Mouse (Mus musculus) neural tube, embryonic 14.5 days (tissue): Measurements from ENCODE around the gene Tmco1. TPM values are rescaled to one million over a fixed set of nuclear protein-coding genes. Genes with fewer than 3 reads are reported as not detected.
"Not testable (repeated sequence)": the region's sequence is repeated elsewhere in the genome, so short reads cannot be mapped to it uniquely, and the experiment has no call there.

Source experiments
- ATAC-seq: fragments of 200-750 bp; cut with Nextera tagmentation; 2 replicates; pipeline ENCODE4 v1.8.0; 2017; ENCODE audit warnings: low read depth, mild to moderate bottlenecking, moderate TSS enrichment, moderate library complexity
- H3K27ac ChIP-seq: fragments of 300-500 bp; sonication (generic); 2 replicates; pipeline ENCODE4 v1.5.1; 2014; ENCODE audit warnings: low read depth, mild to moderate bottlenecking, control low read depth, low read length, moderate library complexity, mixed read lengths
- H3K27me3 ChIP-seq: fragments of 300-500 bp; sonication (generic); 2 replicates; pipeline ENCODE4 v1.6.1; 2014; ENCODE audit warnings: low read length; ENCODE audit not compliant: control insufficient read depth, insufficient read depth
- H3K36me3 ChIP-seq: fragments of 300-500 bp; sonication (generic); 2 replicates; pipeline ENCODE4 v1.6.1; 2014; ENCODE audit warnings: low read length, mixed read lengths; ENCODE audit not compliant: control insufficient read depth, insufficient read depth
- H3K4me1 ChIP-seq: fragments of 300-500 bp; sonication (generic); 2 replicates; pipeline ENCODE4 v1.6.1; 2014; ENCODE audit warnings: low read length; ENCODE audit not compliant: control insufficient read depth, insufficient read depth
- H3K4me2 ChIP-seq: fragments of 300-500 bp; sonication (generic); 2 replicates; pipeline ENCODE4 v1.6.1; 2014; ENCODE audit warnings: mild to moderate bottlenecking, low read depth, low read length, control low read depth
- H3K4me3 ChIP-seq: fragments of 300-500 bp; sonication (generic); 2 replicates; pipeline ENCODE4 v1.5.1; 2014; ENCODE audit warnings: low read depth, low read length, control low read depth, mixed read lengths
- H3K9ac ChIP-seq: fragments of 300-500 bp; sonication (generic); replicated peaks from 2 replicates; pipeline ENCODE4 v1.6.1; 2014; ENCODE audit warnings: low read depth, mild to moderate bottlenecking, control low read depth, low read length, mixed read lengths
- H3K9me3 ChIP-seq: fragments of 300-500 bp; sonication (generic); 2 replicates; pipeline ENCODE4 v1.6.1; 2016; ENCODE audit warnings: low read length; ENCODE audit not compliant: control insufficient read depth
- WGBS: fragments of 180-500 bp; shearing (Covaris S2); extraction: QIAGEN DNeasy Blood & Tissue Kit; methylation state at CpG from one replicate; pipeline ENCODE4 v1.1.7; 2014; 5-methylcytosine and 5-hydroxymethylcytosine counted together
- polyA plus RNA-seq: library from polyadenylated mRNA; unstranded; fragments of >200 nt; fragmentation: Nextera tagmentation; extraction: Ambion mirVana; gene quantifications from 2 replicates; pipeline ENCODE4 v1.2.1, GENCODE M21; 2014

Gene Tmco1
- polyA plus RNA-seq, 1 experiment from 2014 or later, result 77.1 TPM

- Histone ChIP-seq H3K27me3 (peaks cover 4% of the 10 kb centered on the region; the same call in 1 of the 2 replicates), H3K36me3 (no peaks in the 10 kb centered on the region), H3K4me3 (no peak overlapping the region), H3K27ac (no peak overlapping the region), H3K9ac (no peak overlapping the region), H3K9me3 (no peaks in the 10 kb centered on the region), H3K4me2 (no peak overlapping the region), H3K4me1 (no peaks in the 10 kb centered on the region)
- WGBS, result 81% methylated on average over 9 of the region's 9 CpGs
- ATAC-seq, result no peak
Observed at GRCm38 (mm10) chr1:167339177-167339781, 31.1 kb downstream of the Tmco1 start.

GRCm38 (mm10) chr1:167340111-167340787, 32.1 kb downstream of the Tmco1 start:
- Histone ChIP-seq H3K4me1 (no peaks in the 10 kb centered on the region), H3K9ac (0 out of 2 replicates have a peak overlapping the region, but pooled peaks have one; percentile 34), H3K27ac (no peak overlapping the region), H3K27me3 (peaks cover 4% of the 10 kb centered on the region; the same call in 1 of the 2 replicates), H3K9me3 (no peaks in the 10 kb centered on the region), H3K4me3 (peak overlapping the region; percentile 39), H3K36me3 (no peaks in the 10 kb centered on the region), H3K4me2 (peak overlapping the region; percentile 61)
- 3% methylated on average over 47 of the region's 47 CpGs for WGBS
- peak; percentile 69; the same call in 1 of the 2 replicates for ATAC-seq

DNA sequence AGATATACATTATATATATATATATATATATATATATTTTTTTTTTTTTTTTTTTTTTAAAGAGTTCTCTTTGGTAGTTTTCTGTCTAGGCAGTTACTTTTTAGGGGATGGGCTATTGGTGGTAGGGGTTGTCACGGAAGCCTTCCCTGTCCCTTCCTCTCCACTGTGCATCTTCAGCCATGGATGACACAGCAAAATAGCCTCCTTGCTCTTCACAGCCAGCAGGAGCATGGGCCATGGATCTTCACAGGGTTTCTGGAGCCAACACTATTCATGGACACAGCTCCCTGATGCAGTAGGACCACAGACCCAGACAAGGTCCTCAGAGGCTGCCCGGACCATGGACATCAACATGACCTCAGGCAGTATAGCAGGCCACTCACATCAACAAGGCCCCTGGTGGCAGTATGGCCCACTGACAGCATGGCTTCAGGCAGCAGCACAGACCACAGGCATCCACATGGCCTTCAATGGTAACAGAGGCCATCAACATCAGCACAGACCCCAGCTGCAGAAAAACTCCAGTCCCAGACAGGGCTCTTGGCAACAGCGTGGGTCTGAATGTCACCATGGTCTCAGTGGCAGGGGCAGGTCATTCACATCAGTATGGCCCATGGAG, 32.8 kb downstream of the Tmco1 start:
- Histone ChIP-seq H3K9ac (no peak overlapping the region), H3K9me3 (no peaks in the 10 kb centered on the region), H3K36me3 (no peaks in the 10 kb centered on the region), H3K27ac (no peak overlapping the region), H3K4me3 (no peak overlapping the region), H3K27me3 (peaks cover 4% of the 10 kb centered on the region; the same call in 1 of the 2 replicates), H3K4me2 (no peak overlapping the region), H3K4me1 (no peaks in the 10 kb centered on the region)
- ATAC-seq, result no peak
- 95% methylated on average over 3 of the region's 3 CpGs for WGBS

DNA sequence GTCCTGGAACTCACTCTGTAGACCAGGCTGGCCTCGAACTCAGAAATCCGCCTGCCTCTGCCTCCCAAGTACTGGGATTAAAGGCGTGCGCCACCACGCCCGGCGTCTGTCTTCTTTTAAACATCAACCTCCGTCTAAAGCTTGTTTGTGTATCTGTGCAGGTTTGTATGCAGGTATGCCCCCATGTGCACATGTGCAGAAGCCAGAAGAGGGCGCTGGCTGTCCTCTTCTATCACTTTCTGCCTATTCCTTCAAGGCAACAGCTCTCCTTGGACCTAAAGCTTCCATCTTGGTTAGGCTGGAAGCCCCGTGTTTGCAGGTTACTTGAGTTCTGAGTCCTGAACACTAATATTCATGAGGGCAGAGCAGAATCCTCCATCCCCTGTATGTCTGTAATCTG, 34.7 kb downstream of the Tmco1 start:
- H3K27ac ChIP-seq, result no peak overlapping the region
- no peak overlapping the region for H3K4me2 ChIP-seq
- H3K4me1 ChIP-seq, result no peaks in the 10 kb centered on the region
- H3K27me3 ChIP-seq, result peaks cover 4% of the 10 kb centered on the region; the same call in 1 of the 2 replicates
- H3K36me3 ChIP-seq, result no peaks in the 10 kb centered on the region
- WGBS, result 93% methylated on average over 10 of the region's 10 CpGs
- H3K9me3 ChIP-seq, result no peaks in the 10 kb centered on the region
- ATAC-seq, result no peak
- no peak overlapping the region for H3K4me3 ChIP-seq
- H3K9ac ChIP-seq, result no peak overlapping the region

GRCm38 (mm10) chr1:167345994-167346520, 37.9 kb downstream of the Tmco1 start:
- H3K27me3 ChIP-seq, H3K9ac ChIP-seq, H3K36me3 ChIP-seq, H3K27ac ChIP-seq, H3K4me2 ChIP-seq, H3K4me1 ChIP-seq, H3K9me3 ChIP-seq, ATAC-seq, H3K4me3 ChIP-seq: not testable (repeated sequence)
- 94% methylated on average over 10 of the region's 10 CpGs for WGBS

DNA sequence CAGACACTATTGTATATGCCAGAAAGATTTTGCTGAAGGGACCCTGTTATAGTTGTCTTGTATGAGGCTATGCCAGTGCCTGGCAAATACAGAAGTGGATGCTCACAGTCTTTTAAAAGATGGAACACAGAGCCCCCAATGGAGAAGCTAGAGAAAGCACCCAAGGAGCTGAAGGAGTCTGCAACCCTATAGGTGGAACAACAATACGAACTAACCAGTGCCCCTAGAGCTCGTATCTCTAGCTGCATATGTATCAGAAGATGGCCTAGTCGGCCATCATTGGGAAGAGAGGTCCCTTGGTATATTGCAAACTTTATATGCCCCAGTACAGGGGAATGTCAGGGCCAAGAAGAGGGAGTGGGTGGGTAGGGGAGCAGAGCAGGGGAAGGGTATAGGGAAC, 41.0 kb downstream of the Tmco1 start:
- not testable (repeated sequence) for H3K4me1 ChIP-seq, ATAC-seq, H3K4me2 ChIP-seq, H3K36me3 ChIP-seq, H3K4me3 ChIP-seq, H3K27me3 ChIP-seq, H3K9ac ChIP-seq, H3K27ac ChIP-seq, H3K9me3 ChIP-seq
- WGBS, result 64% methylated on average over 3 of the region's 3 CpGs

DNA sequence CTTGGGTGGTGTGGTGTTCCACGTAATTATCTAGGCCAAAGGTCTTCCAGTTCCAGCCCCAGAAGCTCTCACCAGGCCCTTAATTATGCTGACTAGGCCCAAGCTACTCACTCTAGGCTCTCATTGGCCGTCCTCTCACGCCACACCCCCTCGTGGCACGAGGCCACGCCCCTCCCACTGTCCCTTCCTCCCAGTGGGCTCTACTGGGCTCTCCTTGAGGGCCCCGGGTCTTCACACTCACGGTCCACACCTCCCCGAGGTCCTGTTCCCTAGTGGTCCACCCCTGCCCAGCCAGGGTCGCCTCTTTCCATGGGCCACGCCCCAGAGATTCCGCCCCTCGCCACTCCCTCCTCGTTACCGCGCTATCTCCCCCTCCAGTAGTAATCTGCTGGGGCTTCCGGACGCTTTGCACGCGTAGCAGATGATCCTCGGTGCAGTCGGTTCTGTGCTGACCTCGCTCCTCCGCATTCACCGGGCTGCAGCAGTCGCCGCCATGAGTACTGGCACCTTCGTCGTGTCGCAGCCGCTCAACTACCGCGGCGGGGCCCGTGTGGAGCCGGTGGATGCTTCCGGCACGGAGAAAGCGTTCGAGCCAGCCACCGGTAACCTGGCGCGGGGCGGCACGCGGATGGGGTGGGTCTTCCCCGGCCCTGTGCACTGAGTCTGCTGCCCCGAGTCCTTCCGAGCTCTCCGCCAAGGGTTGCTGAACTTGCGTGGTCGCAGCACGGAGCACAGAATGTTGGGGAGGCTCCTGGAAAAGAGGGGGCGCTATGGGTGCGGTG, 41.8 kb downstream of the Tmco1 start, which contains the start of gene Aldh9a1:
Gene Aldh9a1, plus strand, starts transcription at position 177 of the 782 bp plus-strand sequence.
- peaks cover 3% of the 10 kb centered on the region; the same call in 1 of the 2 replicates for H3K4me1 ChIP-seq
- H3K36me3 ChIP-seq, result no peaks in the 10 kb centered on the region
- H3K9ac ChIP-seq, result peak within 1 kb of the TSS; percentile 75
- H3K27me3 ChIP-seq, result no peaks in the 10 kb centered on the region; the same call in 1 of the 2 replicates
- peak; percentile 98 for ATAC-seq
- H3K9me3 ChIP-seq, result no peaks in the 10 kb centered on the region
- peak within 1 kb of the TSS; percentile 71 for H3K27ac ChIP-seq
- peak within 1 kb of the TSS; percentile 68 for H3K4me3 ChIP-seq
- under 1% methylated on average over 55 of the region's 55 CpGs for WGBS
- peak within 1 kb of the TSS; percentile 76 for H3K4me2 ChIP-seq

GRCm38 (mm10) chr1:167350597-167351415, 42.6 kb downstream of the Tmco1 start:
- 36% methylated on average over 13 of the region's 13 CpGs for WGBS
- Histone ChIP-seq H3K27me3 (no peaks in the 10 kb centered on the region; the same call in 1 of the 2 replicates), H3K27ac (no peak overlapping the region), H3K9ac (peak overlapping the region; percentile 75), H3K4me2 (peak overlapping the region; percentile 76), H3K9me3 (no peaks in the 10 kb centered on the region), H3K4me3 (peak overlapping the region; percentile 68), H3K36me3 (0 out of 2 replicates have a peak, but pooled peaks cover 3% of the 10 kb centered on the region), H3K4me1 (peaks cover 3% of the 10 kb centered on the region; the same call in 1 of the 2 replicates)
- ATAC-seq, result no peak
